Mouse (Mus musculus): ENCODE data around the gene Xrcc4. TPM values are rescaled to one million over a fixed set of nuclear protein-coding genes. Genes with fewer than 3 reads are reported as not detected.
"Not testable (repeated sequence)": the region's sequence is repeated elsewhere in the genome, so short reads cannot be mapped to it uniquely, and the experiment has no call there.

The Xrcc4 gene
- polyA plus RNA-seq (2012; rRNA removed): 4.2 and 6.2 TPM in 2 replicates
- polyA plus RNA-seq (2014; fragmentation: Nextera tagmentation; extraction: Ambion mirVana): 10.3 and 11.4 TPM in 2 replicates

DNA sequence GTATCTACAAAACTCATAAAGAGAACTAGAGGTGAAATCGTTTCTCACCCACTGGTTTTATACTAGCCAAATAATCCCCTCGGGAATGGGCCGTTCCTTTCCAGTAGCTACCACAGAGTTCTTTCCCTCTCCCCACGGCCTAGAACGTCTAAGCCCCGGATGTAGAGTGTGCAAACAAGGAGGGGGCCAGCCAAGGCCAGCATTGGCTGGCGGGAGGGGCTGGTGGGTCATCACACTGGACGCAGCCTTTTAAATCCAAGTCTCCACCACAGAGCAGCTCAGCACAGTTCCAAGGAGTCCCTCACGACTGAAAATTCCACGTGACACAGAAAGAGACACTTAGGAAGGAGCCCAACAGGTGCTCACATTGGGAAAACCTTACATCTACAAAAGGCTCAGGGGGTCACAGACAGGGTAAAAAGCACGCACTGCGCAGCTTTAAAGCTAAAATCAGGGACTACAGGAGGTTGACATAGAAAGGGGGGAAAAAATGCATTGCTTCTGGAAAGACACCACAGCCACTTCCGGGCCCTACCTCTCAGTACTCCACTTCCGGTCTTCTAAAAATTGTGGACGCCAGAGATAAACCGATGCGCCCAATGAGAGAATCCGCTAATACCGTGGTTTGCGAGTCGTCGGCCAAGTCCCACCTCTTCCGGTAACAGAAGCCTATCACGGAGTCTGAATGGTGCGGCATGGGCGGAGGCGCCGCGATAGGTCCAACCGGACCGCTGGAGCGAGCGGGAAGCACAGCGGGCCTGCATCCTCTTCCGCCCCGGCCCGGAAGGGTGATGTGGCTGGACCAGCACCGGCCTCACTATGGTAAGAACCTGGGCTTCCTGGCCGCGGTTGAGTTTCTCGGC is at the start of gene Xrcc4, which contains the start of gene Tmem167:
TSS of gene Xrcc4 (minus strand) at position 647 of the 863 bp plus-strand sequence.
TSS of gene Tmem167 (plus strand) at position 162 of the 863 bp plus-strand sequence.
- DNase-seq (ENCODE audit: low spot score) (peak; percentile 99), ATAC-seq (ENCODE audit: low FRiP score, low read depth) (peak; percentile 99)
- Histone ChIP-seq H3K4me2 (replicated peaks; ENCODE audit: low read depth, low read length, severe bottlenecking) (peak within 1 kb of the TSS; percentile 72), H3K27me3 (ENCODE audit: control insufficient read depth, insufficient read depth, low read length) (no peaks in the 10 kb centered on the region), H3K27ac (replicated peaks; ENCODE audit: low read depth, low read length) (peak within 1 kb of the TSS; percentile 74), H3K4me3 (replicated peaks; ENCODE audit: low read length) (peak within 1 kb of the TSS; percentile 67), H3K9ac (ENCODE audit: low read depth, low read length, severe bottlenecking) (peak within 1 kb of the TSS; percentile 79), H3K9me3 (ENCODE audit: control insufficient read depth, low read length) (no peaks in the 10 kb centered on the region), H3K4me1 (ENCODE audit: control insufficient read depth, insufficient read depth, low read length) (peaks cover 2% of the 10 kb centered on the region; the same call in 1 of the 2 replicates), H3K36me3 (ENCODE audit: control insufficient read depth, insufficient read depth, low read length) (peaks cover 6% of the 10 kb centered on the region; the same call in 1 of the 2 replicates)
- WGBS: 1% methylated on average over 41 of the region's 41 CpGs
- TF ChIP-seq POLR2A (IDR thresholded peaks at IDR 0.05; ENCODE audit: borderline replicate concordance, extremely low read depth, insufficient read depth, insufficient read length): 0 out of 2 replicates have a peak, but pooled peaks have one; percentile 58

DNA sequence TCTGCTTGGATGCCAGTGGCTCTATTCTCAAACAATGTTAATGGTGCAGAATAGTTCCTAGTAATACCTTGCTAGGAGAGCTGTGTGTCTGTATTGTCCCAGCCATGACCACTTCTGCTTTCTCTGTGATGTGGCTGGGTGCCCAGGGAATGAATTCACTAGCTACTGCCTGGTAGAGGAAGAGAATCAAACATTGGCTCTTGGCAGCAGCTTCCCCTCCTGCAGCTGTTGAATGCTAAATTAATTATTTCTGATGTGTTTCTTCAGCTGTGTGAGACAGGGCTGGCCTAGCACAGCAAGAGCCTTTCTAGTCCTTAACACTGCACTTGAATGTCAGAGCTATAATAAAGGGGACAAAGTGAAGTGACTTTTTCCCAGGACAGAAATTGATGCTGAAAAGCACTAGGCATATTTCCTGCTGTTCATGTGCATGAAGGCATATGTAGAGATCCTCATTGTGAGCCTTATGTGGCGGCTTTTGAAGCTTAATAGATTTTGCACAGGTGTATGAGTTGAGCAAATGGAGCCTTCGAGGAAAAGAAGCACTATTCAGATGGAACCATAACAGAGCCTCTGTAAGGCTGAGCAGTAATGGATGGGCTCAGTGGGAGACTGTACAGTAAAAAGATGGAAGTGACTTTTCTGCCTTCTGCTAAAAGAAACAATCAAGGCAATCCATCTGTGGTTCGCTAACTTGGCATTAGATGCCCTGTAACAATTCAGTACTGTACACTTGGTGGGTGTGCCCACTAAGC is 46.9 kb upstream of the Xrcc4 start:
- 75% methylated on average over 3 of the region's 3 CpGs for WGBS
- H3K27me3 ChIP-seq (ENCODE audit: control insufficient read depth, insufficient read depth, low read length): no peaks in the 10 kb centered on the region
- H3K36me3 ChIP-seq (ENCODE audit: control insufficient read depth, insufficient read depth, low read length): no peaks in the 10 kb centered on the region
- peaks cover 4% of the 10 kb centered on the region for H3K4me1 ChIP-seq (ENCODE audit: control insufficient read depth, insufficient read depth, low read length)
- no peak overlapping the region for H3K4me3 ChIP-seq (replicated peaks; ENCODE audit: low read length)
- no peak overlapping the region for H3K27ac ChIP-seq (replicated peaks; ENCODE audit: low read depth, low read length)
- no peak for TF ChIP-seq POLR2A (IDR thresholded peaks at IDR 0.05; ENCODE audit: borderline replicate concordance, extremely low read depth, insufficient read depth, insufficient read length)
- H3K9ac ChIP-seq (ENCODE audit: low read depth, low read length, severe bottlenecking): no peak overlapping the region
- ATAC-seq (ENCODE audit: low FRiP score, low read depth) (peak; percentile 62; the same call in 1 of the 2 replicates), DNase-seq (ENCODE audit: low spot score) (peak; percentile 62)
- H3K9me3 ChIP-seq (ENCODE audit: control insufficient read depth, low read length): no peaks in the 10 kb centered on the region
- H3K4me2 ChIP-seq (replicated peaks; ENCODE audit: low read depth, low read length, severe bottlenecking): no peak overlapping the region

DNA sequence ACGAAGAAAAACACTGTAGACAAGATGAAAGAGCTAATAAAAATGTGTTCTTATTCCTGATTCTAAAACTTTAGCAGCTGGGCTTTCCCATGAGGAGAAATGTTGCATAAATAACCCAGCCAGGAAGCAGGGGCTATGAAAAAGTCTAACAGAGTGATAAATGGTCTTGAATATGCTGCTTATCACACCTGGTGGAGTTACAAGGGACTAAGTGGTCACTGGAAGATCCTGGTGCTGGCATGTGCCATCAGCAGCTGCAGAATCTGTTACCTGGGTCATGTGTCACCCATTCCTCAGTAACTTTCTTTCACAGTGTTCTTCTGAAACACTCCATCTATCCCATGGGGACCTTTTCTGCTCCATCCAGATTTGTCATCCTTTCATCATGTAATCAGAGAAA is 22.3 kb upstream of the Xrcc4 start:
- DNase-seq (ENCODE audit: low spot score) (no peak), ATAC-seq (ENCODE audit: low FRiP score, low read depth) (no peak)
- Histone ChIP-seq H3K27ac (replicated peaks; ENCODE audit: low read depth, low read length) (no peak overlapping the region), H3K4me2 (replicated peaks; ENCODE audit: low read depth, low read length, severe bottlenecking) (no peak overlapping the region), H3K9me3 (ENCODE audit: control insufficient read depth, low read length) (no peaks in the 10 kb centered on the region), H3K4me1 (ENCODE audit: control insufficient read depth, insufficient read depth, low read length) (no peaks in the 10 kb centered on the region), H3K36me3 (ENCODE audit: control insufficient read depth, insufficient read depth, low read length) (peaks cover 8% of the 10 kb centered on the region; the same call in 1 of the 2 replicates), H3K27me3 (ENCODE audit: control insufficient read depth, insufficient read depth, low read length) (no peaks in the 10 kb centered on the region), H3K4me3 (replicated peaks; ENCODE audit: low read length) (no peak overlapping the region), H3K9ac (ENCODE audit: low read depth, low read length, severe bottlenecking) (no peak overlapping the region)
- 67% methylated on average over 1 of the region's 1 CpGs for WGBS
- TF ChIP-seq POLR2A (IDR thresholded peaks at IDR 0.05; ENCODE audit: borderline replicate concordance, extremely low read depth, insufficient read depth, insufficient read length): no peak

DNA sequence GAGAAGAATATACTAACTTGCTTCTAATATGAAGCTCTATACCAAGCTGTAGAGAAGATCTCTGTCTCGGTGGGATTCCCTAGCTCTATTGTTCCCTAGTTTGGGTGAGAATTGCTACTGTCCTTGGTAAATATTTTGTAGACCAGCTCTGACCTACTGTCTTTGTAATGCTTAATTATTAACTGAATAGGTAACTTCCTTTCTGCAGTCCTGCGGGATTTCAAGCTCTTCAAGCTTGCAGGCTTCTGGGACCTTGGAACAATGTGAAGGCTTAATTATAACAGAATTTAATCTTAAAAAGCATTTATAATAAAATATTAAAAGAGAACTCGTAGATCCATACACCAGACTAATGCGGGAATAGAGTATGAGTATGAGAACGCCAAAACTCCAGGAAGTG is 19.3 kb upstream of the Xrcc4 start:
- not testable (repeated sequence) for H3K4me2 ChIP-seq (replicated peaks; ENCODE audit: low read depth, low read length, severe bottlenecking); H3K9ac ChIP-seq (ENCODE audit: low read depth, low read length, severe bottlenecking); ATAC-seq (ENCODE audit: low FRiP score, low read depth); H3K4me3 ChIP-seq (replicated peaks; ENCODE audit: low read length); DNase-seq (ENCODE audit: low spot score); H3K4me1 ChIP-seq (ENCODE audit: control insufficient read depth, insufficient read depth, low read length); H3K27me3 ChIP-seq (ENCODE audit: control insufficient read depth, insufficient read depth, low read length); H3K27ac ChIP-seq (replicated peaks; ENCODE audit: low read depth, low read length); H3K9me3 ChIP-seq (ENCODE audit: control insufficient read depth, low read length)
- 94% methylated on average over 5 of the region's 5 CpGs for WGBS
- peaks cover 33% of the 10 kb centered on the region for H3K36me3 ChIP-seq (ENCODE audit: control insufficient read depth, insufficient read depth, low read length)

DNA sequence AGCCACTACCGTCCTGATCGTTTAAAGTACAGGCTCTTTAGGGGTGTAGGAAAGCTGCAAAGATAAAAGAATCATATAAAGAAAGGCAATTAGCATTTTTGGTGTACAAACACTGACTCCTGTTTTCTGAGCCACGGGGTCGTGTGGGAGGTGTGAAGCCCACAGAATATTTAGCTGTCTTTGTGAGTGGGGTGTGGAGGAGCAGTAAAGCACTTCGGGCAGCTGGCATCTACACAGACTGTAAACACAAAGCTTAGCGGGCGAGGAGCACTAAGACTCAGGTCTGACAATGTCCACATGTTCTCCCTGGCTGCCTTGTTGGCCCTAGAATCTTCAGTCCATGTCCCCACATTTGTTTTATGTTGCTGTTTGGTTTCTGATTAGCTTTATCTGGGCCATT is 16.7 kb upstream of the Xrcc4 start:
- Histone ChIP-seq H3K27me3 (ENCODE audit: control insufficient read depth, insufficient read depth, low read length) (no peaks in the 10 kb centered on the region), H3K9me3 (ENCODE audit: control insufficient read depth, low read length) (no peaks in the 10 kb centered on the region), H3K4me1 (ENCODE audit: control insufficient read depth, insufficient read depth, low read length) (no peaks in the 10 kb centered on the region), H3K9ac (ENCODE audit: low read depth, low read length, severe bottlenecking) (no peak overlapping the region), H3K4me2 (replicated peaks; ENCODE audit: low read depth, low read length, severe bottlenecking) (no peak overlapping the region), H3K27ac (replicated peaks; ENCODE audit: low read depth, low read length) (no peak overlapping the region), H3K36me3 (ENCODE audit: control insufficient read depth, insufficient read depth, low read length) (peaks cover 53% of the 10 kb centered on the region), H3K4me3 (replicated peaks; ENCODE audit: low read length) (no peak overlapping the region)
- DNase-seq (ENCODE audit: low spot score): no peak
- no peak for ATAC-seq (ENCODE audit: low FRiP score, low read depth)
- 97% methylated on average over 7 of the region's 7 CpGs for WGBS
- TF ChIP-seq POLR2A (IDR thresholded peaks at IDR 0.05; ENCODE audit: borderline replicate concordance, extremely low read depth, insufficient read depth, insufficient read length): no peak
